Mouse (Mus musculus) frontal cortex, postnatal 25 days (tissue): ENCODE data around the gene Egfl7.

ENCODE experiments used
- DNase-seq, 2 experiments: peaks; one replicate each; pipeline ENCODE4 v3.0.0; 2022; ENCODE audit warnings: low spot score in 2 of 2

Gene Egfl7

DNA sequence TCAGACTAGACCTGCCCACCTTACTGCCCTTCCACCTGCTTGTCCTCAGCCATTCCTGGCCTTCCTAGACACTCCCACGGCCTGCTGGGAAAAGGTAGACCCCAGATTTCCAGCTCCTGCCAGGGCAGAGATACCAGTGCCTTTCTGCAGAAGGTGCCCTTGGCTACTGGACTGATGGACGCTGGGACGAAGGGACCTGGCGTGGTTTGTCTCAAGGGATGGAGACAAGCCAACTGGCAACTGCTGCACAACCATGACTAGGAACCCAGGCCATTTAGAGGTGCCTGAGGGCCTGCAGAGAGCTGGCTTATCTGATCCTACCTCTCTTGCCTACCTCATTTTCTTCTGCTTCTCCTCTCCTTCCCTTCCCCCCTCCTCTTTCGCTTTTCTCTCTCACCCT, 35.1 kb downstream of the Egfl7 start:
- no peak for DNase-seq

DNA sequence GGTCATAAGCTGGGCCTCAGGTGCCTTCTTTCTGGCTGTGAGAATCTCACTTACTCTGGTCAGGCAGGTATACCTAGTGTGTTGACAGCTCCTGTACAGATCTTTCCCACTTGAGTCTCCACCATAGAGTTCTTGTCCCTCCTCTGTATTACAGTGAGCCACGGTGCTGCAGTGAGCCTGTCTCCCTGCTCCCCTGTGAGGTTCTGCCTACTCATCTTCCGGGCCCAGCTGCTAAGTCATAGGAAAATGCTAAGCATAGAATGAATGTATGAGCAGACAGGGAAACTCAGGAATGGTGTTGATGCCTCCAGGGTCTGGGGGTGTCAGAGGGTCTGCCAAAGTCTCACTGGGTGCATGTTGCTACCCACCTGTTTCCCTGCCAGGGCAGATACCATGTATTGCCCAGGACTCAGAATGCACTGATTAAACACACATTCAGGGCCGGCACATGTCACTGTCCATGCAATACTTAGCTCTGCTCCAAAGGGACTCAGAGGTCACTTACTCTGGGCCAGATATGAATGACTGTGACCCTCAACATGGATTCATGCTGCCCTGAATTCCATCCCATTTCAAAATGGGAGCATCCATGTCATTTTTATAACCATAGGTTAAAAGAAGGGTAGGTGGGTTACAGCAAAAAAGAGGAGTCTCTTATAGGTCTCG, 35.8 kb downstream of the Egfl7 start:
- no peak for DNase-seq

DNA sequence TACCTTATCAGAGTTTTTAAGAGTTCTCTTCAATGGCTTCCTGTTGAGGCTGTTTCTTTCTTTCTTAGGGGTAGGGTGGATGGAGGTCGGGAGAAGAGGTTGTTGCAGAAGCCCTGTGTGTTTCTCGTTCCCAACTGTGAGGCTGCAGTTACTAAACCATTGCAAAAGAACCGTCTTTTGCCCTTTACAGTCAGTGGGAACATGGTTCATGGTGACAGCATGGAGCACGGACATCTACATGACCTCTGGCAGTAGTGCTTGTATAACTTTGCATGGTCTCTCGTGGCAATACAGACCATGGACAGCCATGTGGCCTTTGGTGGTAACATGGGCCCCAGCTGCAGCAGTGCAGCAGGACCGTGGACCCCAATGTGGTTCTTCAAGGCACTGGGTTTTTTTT, 37.5 kb downstream of the Egfl7 start:
- DNase-seq: no peak

DNA sequence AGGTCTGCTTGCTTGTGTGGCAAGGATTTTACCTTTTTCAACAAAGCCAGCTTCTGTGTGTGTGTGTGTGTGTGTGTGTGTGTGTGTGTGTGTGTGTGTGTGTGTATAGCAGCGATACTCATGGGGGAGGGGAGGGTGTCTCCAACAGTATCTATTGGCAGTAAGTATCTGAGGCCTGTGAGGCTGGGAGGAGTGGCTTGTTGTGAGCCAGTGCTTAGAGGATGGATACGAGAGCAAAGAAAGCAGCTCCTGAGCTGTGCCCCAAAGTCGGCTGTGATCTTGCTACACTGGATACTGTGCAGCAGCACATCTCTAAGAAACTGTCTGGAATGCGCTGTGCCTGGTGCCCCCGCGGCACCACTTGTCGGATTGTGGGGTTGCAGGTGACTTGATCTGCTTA, 38.1 kb downstream of the Egfl7 start:
- no peak for DNase-seq

- no peak for DNase-seq
Observed at GRCm38 (mm10) chr2:26621246-26621645, 41.4 kb downstream of the Egfl7 start.

GRCm38 (mm10) chr2:26622984-26623383, 43.2 kb downstream of the Egfl7 start:
- DNase-seq: no peak

DNA sequence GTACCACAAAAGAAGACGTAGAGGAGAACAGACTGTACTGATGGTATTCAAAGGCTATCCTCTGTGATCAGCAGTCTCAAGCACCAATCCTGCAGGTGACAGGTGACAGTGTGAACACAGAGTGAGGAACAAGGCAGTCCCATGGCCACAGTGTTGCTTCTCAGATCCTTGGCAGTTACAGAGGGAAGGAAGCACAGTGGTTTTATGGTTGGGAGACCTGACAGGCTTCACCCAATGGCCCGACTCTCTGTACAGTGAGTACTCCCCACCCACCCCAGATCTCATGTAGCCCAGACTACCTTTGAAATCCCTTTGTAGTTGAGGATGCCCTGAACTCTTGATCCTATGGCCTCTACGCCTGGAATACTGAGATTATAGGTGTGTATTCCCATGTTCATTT, 45.6 kb downstream of the Egfl7 start:
- DNase-seq: no peak

GRCm38 (mm10) chr2:26626081-26626480, 46.3 kb downstream of the Egfl7 start:
- no peak for DNase-seq

DNA sequence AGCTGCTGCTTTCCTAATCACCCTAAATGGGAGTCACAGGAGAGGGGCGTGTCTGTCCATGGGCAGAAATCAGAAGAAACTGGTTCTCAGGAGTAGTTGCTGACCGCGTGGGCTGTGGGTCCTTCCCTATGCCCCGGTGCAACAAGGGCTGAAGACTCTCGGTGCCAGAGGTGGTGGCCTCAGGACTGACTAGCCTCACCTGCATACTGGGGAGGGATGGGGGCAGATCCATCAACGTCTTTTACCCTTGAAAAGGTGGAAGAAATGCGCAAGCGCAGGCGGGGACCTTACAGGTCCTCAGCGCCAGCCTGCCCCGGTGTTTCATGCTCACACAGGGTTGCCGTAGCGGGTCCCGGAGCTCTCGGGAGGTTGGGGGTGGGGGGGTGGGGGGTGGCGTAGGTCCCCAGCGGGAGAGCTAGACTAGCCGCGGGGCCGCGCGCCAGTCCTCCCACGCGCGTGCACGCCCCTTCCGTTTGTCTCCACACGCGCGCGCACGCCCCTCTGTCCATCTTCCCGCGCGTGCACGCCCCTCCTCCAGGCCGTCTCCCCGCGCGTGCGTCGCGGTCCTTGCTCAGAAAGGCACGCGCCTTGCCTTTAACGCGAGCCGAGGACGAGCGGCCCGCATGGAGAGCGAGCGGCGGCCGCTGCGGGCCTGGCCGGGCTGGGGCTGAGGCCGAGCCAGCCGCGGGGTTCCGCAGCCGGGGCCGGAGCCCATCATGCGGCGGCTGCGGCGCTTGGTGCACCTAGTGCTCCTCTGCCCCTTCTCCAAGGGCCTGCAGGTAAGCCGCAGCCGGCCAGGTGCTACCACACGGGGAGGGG, 48.3 kb downstream of the Egfl7 start, which contains the start of gene Fam69b:
Gene Fam69b (plus strand): TSS at position 537 of the 819 bp plus-strand sequence.
- peak; percentile 66 to 80 for DNase-seq

DNA sequence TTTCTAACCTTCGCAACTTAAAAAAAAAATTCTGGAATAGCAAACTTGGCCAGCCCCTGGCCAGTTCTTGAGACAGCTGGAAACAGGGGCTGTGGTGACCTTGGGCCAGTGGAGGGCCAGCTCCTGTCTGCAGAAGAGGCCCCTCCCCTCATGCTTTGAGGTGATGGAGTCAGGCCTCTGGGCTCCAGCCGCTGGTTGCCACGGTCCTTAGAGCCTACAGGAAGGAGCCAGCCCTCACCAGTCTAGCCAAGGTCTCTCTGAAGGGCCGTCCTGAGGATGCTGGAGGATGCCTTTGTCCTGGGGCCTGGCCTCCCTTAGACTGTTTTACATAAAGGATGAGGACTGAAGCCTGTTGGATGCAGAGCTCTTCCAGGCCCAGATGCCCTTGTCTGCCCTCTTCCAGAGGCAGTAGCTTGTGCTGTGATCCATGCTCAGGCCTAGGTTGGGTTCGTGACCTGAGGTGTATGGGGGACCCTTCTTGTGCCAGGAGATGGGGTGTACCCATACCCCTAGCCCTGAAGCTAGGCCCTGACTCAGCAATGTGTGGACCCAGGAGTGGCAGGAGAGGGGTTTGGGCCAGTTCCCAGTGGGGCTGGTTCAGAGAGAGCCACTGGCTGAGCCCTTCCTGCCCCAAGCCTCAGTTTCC, 49.1 kb downstream of the Egfl7 start:
- DNase-seq: no peak

DNA sequence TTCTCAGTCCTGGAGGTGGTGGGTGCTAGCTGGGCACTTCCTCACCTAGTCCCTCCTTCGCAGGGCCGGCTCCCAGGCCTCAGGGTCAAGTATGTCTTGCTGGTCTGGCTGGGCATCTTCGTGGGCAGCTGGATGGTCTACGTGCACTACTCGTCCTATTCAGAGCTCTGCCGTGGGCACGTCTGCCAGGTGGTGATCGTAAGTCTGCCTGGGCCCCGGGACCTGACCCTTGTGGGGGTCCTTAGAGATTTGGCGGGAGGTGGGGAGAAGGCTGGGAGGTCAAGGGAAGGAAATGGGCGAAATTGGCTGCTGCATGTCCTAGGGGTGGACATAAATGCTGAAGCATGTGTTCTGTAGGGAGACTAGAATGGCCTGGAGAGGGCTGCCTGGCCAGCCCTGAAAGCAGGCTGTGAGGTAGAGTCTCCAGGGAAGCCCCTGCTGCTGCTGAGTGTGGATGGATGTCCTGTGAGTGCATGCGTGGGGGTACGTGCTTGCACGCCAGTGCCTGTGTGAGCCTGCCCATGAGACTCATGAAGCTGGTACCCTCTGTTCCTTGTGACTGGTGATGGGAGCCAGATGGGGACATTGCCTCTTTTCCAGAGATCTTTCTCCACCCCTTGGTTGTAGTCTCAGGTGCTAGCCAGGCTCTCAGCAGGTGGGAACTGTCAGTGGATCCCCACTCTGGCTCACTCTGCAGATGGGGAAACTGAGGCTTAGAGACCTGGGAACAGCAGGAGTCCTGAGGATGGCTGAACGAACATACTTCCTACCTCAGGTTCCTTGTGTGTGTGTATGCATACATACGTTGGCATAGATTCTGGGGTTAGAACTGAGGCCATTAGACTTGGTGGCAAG, 53.0 kb downstream of the Egfl7 start:
- DNase-seq: no peak

- DNase-seq: no peak
Observed at GRCm38 (mm10) chr2:26633953-26634530, 54.2 kb downstream of the Egfl7 start.

GRCm38 (mm10) chr2:26634629-26635488, 55.0 kb downstream of the Egfl7 start:
- DNase-seq: no peak

- no peak for DNase-seq
Observed at GRCm38 (mm10) chr2:26635489-26636324, 55.9 kb downstream of the Egfl7 start.

GRCm38 (mm10) chr2:26636325-26636635, 56.5 kb downstream of the Egfl7 start:
- no peak for DNase-seq

- no peak for DNase-seq
Observed at GRCm38 (mm10) chr2:26637316-26637932, 57.6 kb downstream of the Egfl7 start.

GRCm38 (mm10) chr2:26638039-26638438, 58.2 kb downstream of the Egfl7 start:
- no peak for DNase-seq

GRCm38 (mm10) chr2:26638572-26638971, 58.8 kb downstream of the Egfl7 start:
- no peak for DNase-seq

DNA sequence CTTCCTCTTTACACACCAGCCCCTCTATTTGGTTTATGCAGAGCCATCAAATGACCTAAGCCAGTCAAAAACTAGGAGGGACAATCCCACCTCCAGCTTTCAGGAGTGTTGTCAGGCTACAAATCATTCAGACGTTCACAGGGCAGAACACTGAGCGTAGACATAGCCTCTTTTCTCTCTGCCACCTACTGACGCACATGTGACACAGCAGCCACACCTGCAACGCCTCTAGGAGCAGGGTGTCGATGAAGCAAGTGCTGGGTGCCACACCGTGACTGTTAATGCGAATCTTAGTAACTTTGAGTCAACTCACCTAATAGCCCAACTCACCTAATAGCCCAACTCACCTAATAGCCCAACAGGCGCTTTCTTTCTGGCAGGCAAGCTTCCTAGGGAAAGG, 59.3 kb downstream of the Egfl7 start:
- no peak for DNase-seq
